Mouse (Mus musculus): ENCODE results near the gene Kcnk12. TPM values are rescaled to one million over a fixed set of nuclear protein-coding genes. Genes with fewer than 3 reads are reported as not detected.
A peak's percentile ranks its signal among the peaks of the same experiment; 100 is the strongest.

Kcnk12 gene
- 1.4 and 2.1 TPM in 2 replicates for polyA plus RNA-seq (2012; rRNA removed)

- TF ChIP-seq CTCF (IDR thresholded peaks at IDR 0.05; ENCODE audit: borderline replicate concordance, extremely low read depth, insufficient read depth, insufficient read length) (peak; percentile 35; the same call in 1 of the 2 replicates), POLR2A (IDR thresholded peaks at IDR 0.05; ENCODE audit: borderline replicate concordance, extremely low read depth, insufficient read depth, insufficient read length, poor library complexity, severe bottlenecking) (no peak)
- DNase-seq (ENCODE audit: low read depth): peak; percentile 81
Observed at GRCm38 (mm10) chr17:87797688-87798291, at the start of gene Kcnk12. Gene Kcnk12, minus strand, starts transcription at chr17:87797994.

GRCm38 (mm10) chr17:87842156-87842555, 44.4 kb upstream of the Kcnk12 start:
- no peak for DNase-seq (ENCODE audit: low read depth)
- TF ChIP-seq CTCF (IDR thresholded peaks at IDR 0.05; ENCODE audit: borderline replicate concordance, extremely low read depth, insufficient read depth, insufficient read length) (no peak), POLR2A (IDR thresholded peaks at IDR 0.05; ENCODE audit: borderline replicate concordance, extremely low read depth, insufficient read depth, insufficient read length, poor library complexity, severe bottlenecking) (no peak)

GRCm38 (mm10) chr17:87840079-87840478, 42.3 kb upstream of the Kcnk12 start:
- TF ChIP-seq POLR2A (IDR thresholded peaks at IDR 0.05; ENCODE audit: borderline replicate concordance, extremely low read depth, insufficient read depth, insufficient read length, poor library complexity, severe bottlenecking) (no peak), CTCF (IDR thresholded peaks at IDR 0.05; ENCODE audit: borderline replicate concordance, extremely low read depth, insufficient read depth, insufficient read length) (no peak)
- DNase-seq (ENCODE audit: low read depth): no peak

GRCm38 (mm10) chr17:87834850-87835249, 37.1 kb upstream of the Kcnk12 start:
- DNase-seq (ENCODE audit: low read depth): no peak
- TF ChIP-seq POLR2A (IDR thresholded peaks at IDR 0.05; ENCODE audit: borderline replicate concordance, extremely low read depth, insufficient read depth, insufficient read length, poor library complexity, severe bottlenecking) (no peak), CTCF (IDR thresholded peaks at IDR 0.05; ENCODE audit: borderline replicate concordance, extremely low read depth, insufficient read depth, insufficient read length) (no peak)

- peak; percentile 16 for DNase-seq (ENCODE audit: low read depth)
Observed at GRCm38 (mm10) chr17:87826909-87827308, 29.1 kb upstream of the Kcnk12 start.

GRCm38 (mm10) chr17:87826036-87826560, 28.3 kb upstream of the Kcnk12 start:
- TF ChIP-seq POLR2A (IDR thresholded peaks at IDR 0.05; ENCODE audit: borderline replicate concordance, extremely low read depth, insufficient read depth, insufficient read length, poor library complexity, severe bottlenecking): no peak
- no peak for TF ChIP-seq CTCF (IDR thresholded peaks at IDR 0.05; ENCODE audit: borderline replicate concordance, extremely low read depth, insufficient read depth, insufficient read length)
- DNase-seq (ENCODE audit: low read depth): no peak

More at GRCm38 (mm10) chr17:87826909-87827308, 29.1 kb upstream of the Kcnk12 start:
- TF ChIP-seq POLR2A (IDR thresholded peaks at IDR 0.05; ENCODE audit: borderline replicate concordance, extremely low read depth, insufficient read depth, insufficient read length, poor library complexity, severe bottlenecking) (no peak), CTCF (IDR thresholded peaks at IDR 0.05; ENCODE audit: borderline replicate concordance, extremely low read depth, insufficient read depth, insufficient read length) (no peak)

- TF ChIP-seq CTCF (IDR thresholded peaks at IDR 0.05; ENCODE audit: borderline replicate concordance, extremely low read depth, insufficient read depth, insufficient read length): no peak
- TF ChIP-seq POLR2A (IDR thresholded peaks at IDR 0.05; ENCODE audit: borderline replicate concordance, extremely low read depth, insufficient read depth, insufficient read length, poor library complexity, severe bottlenecking): no peak
- DNase-seq (ENCODE audit: low read depth): no peak
Observed at GRCm38 (mm10) chr17:87825454-87826008, 27.7 kb upstream of the Kcnk12 start.

- DNase-seq (ENCODE audit: low read depth): no peak
- TF ChIP-seq POLR2A (IDR thresholded peaks at IDR 0.05; ENCODE audit: borderline replicate concordance, extremely low read depth, insufficient read depth, insufficient read length, poor library complexity, severe bottlenecking) (no peak), CTCF (IDR thresholded peaks at IDR 0.05; ENCODE audit: borderline replicate concordance, extremely low read depth, insufficient read depth, insufficient read length) (no peak)
Observed at GRCm38 (mm10) chr17:87823031-87823430, 25.2 kb upstream of the Kcnk12 start.

GRCm38 (mm10) chr17:87809556-87809955, 11.8 kb upstream of the Kcnk12 start:
- TF ChIP-seq POLR2A (IDR thresholded peaks at IDR 0.05; ENCODE audit: borderline replicate concordance, extremely low read depth, insufficient read depth, insufficient read length, poor library complexity, severe bottlenecking): no peak
- no peak for TF ChIP-seq CTCF (IDR thresholded peaks at IDR 0.05; ENCODE audit: borderline replicate concordance, extremely low read depth, insufficient read depth, insufficient read length)
- DNase-seq (ENCODE audit: low read depth): no peak

- TF ChIP-seq POLR2A (IDR thresholded peaks at IDR 0.05; ENCODE audit: borderline replicate concordance, extremely low read depth, insufficient read depth, insufficient read length, poor library complexity, severe bottlenecking) (no peak), CTCF (IDR thresholded peaks at IDR 0.05; ENCODE audit: borderline replicate concordance, extremely low read depth, insufficient read depth, insufficient read length) (no peak)
- no peak for DNase-seq (ENCODE audit: low read depth)
Observed at GRCm38 (mm10) chr17:87799948-87800340, 2.1 kb upstream of the Kcnk12 start.

- DNase-seq (ENCODE audit: low read depth): no peak
- TF ChIP-seq POLR2A (IDR thresholded peaks at IDR 0.05; ENCODE audit: borderline replicate concordance, extremely low read depth, insufficient read depth, insufficient read length, poor library complexity, severe bottlenecking) (no peak), CTCF (IDR thresholded peaks at IDR 0.05; ENCODE audit: borderline replicate concordance, extremely low read depth, insufficient read depth, insufficient read length) (no peak)
Observed at GRCm38 (mm10) chr17:87799212-87799947, 1.6 kb upstream of the Kcnk12 start.

All from brain, embryonic 14.5 days (tissue).